Mouse (Mus musculus) embryonic facial prominence, embryonic 14.5 days (tissue): ENCODE measurements around the gene Klhl29. TPM values are rescaled to one million over a fixed set of nuclear protein-coding genes. Genes with fewer than 3 reads are reported as not detected.

Experiments used
- ATAC-seq: fragments of 200-750 bp; cut with Nextera tagmentation; 2 replicates; pipeline ENCODE4 v1.8.0; 2017; ENCODE audit warnings: low read depth, moderate number of reproducible peaks, moderate TSS enrichment
- DNase-seq: peaks from one replicate; pipeline ENCODE4 v3.0.0-alpha.2; 2015; ENCODE audit warnings: low spot score
- H3K27ac ChIP-seq: fragments of 300-500 bp; sonication (generic); replicated peaks from 2 replicates; pipeline ENCODE4 v1.5.1; 2014; ENCODE audit warnings: low read depth, mild to moderate bottlenecking, low read length, moderate library complexity
- H3K27me3 ChIP-seq: fragments of 300-500 bp; sonication (generic); replicated peaks from 2 replicates; pipeline ENCODE4 v1.6.1; 2014; ENCODE audit warnings: low read length; ENCODE audit not compliant: control insufficient read depth, insufficient read depth
- H3K36me3 ChIP-seq: fragments of 300-500 bp; sonication (generic); 2 replicates; pipeline ENCODE4 v1.6.1; 2014; ENCODE audit warnings: low read length, mixed read lengths; ENCODE audit not compliant: control insufficient read depth, insufficient read depth
- H3K4me1 ChIP-seq: fragments of 300-500 bp; sonication (generic); 2 replicates; pipeline ENCODE4 v1.6.1; 2014; ENCODE audit warnings: antibody characterized with exemption, low read length; ENCODE audit not compliant: control insufficient read depth, insufficient read depth
- H3K4me2 ChIP-seq: fragments of 300-500 bp; sonication (generic); 2 replicates; pipeline ENCODE4 v1.6.1; 2014; ENCODE audit warnings: low read depth, mild to moderate bottlenecking, low read length, moderate library complexity, mixed read lengths
- H3K4me3 ChIP-seq: fragments of 300-500 bp; sonication (generic); 2 replicates; pipeline ENCODE4 v1.5.1; 2014; ENCODE audit warnings: low read depth, mild to moderate bottlenecking, low read length
- H3K9ac ChIP-seq: fragments of 300-500 bp; sonication (generic); 2 replicates; pipeline ENCODE4 v1.6.1; 2014; ENCODE audit warnings: low read depth, mild to moderate bottlenecking, low read length, moderate library complexity, mixed read lengths
- H3K9me3 ChIP-seq: fragments of 300-500 bp; sonication (generic); 2 replicates; pipeline ENCODE4 v1.6.1; 2016; ENCODE audit warnings: low read length; ENCODE audit not compliant: control insufficient read depth
- WGBS: fragments of 180-500 bp; shearing (Covaris S2); extraction: QIAGEN DNeasy Blood & Tissue Kit; methylation state at CpG from one replicate; pipeline ENCODE4 v1.1.7; 2014; 5-methylcytosine and 5-hydroxymethylcytosine counted together
- polyA plus RNA-seq: library from polyadenylated mRNA; unstranded; fragments of >200 nt; fragmentation: Nextera tagmentation; extraction: Ambion mirVana; gene quantifications from 2 replicates; pipeline ENCODE4 v1.2.1, GENCODE M21; 2014

Gene Klhl29
- polyA plus RNA-seq, 1 experiment from 2014 or later: 3.6 TPM

GRCm38 (mm10) chr12:5397423-5397822 lies 21.9 kb upstream of the Klhl29 start:
- no peaks in the 10 kb centered on the region for H3K27me3 ChIP-seq
- WGBS: 53% methylated on average over 5 of the region's 5 CpGs
- no peak for ATAC-seq
- no peaks in the 10 kb centered on the region for H3K9me3 ChIP-seq
- no peak overlapping the region for H3K9ac ChIP-seq
- H3K4me3 ChIP-seq: no peak overlapping the region
- DNase-seq: no peak
- no peak overlapping the region for H3K4me2 ChIP-seq
- H3K36me3 ChIP-seq: no peaks in the 10 kb centered on the region
- H3K4me1 ChIP-seq: 0 out of 2 replicates have a peak, but pooled peaks cover 8% of the 10 kb centered on the region
- H3K27ac ChIP-seq: no peak overlapping the region

- Histone ChIP-seq H3K27ac (no peak overlapping the region), H3K4me2 (no peak overlapping the region), H3K4me1 (0 out of 2 replicates have a peak, but pooled peaks cover 8% of the 10 kb centered on the region), H3K4me3 (no peak overlapping the region), H3K27me3 (no peaks in the 10 kb centered on the region), H3K36me3 (no peaks in the 10 kb centered on the region), H3K9me3 (no peaks in the 10 kb centered on the region), H3K9ac (no peak overlapping the region)
- peak; percentile 85 for DNase-seq
- 27% methylated on average over 3 of the region's 3 CpGs for WGBS
- ATAC-seq: peak; percentile 65
These were observed 19.7 kb upstream of the Klhl29 start for GRCm38 (mm10) chr12:5395188-5395587.

GRCm38 (mm10) chr12:5387112-5387511 lies 11.6 kb upstream of the Klhl29 start:
- DNase-seq: peak; percentile 57
- no peak overlapping the region for H3K27ac ChIP-seq
- no peak for ATAC-seq
- no peaks in the 10 kb centered on the region for H3K4me1 ChIP-seq
- H3K4me2 ChIP-seq: no peak overlapping the region
- H3K4me3 ChIP-seq: no peak overlapping the region
- H3K27me3 ChIP-seq: no peaks in the 10 kb centered on the region
- H3K9ac ChIP-seq: no peak overlapping the region
- 51% methylated on average over 1 of the region's 1 CpGs for WGBS
- no peaks in the 10 kb centered on the region for H3K36me3 ChIP-seq
- H3K9me3 ChIP-seq: no peaks in the 10 kb centered on the region

- no peak for DNase-seq
- ATAC-seq: peak; percentile 30; the same call in 1 of the 2 replicates
- Histone ChIP-seq H3K9me3 (no peaks in the 10 kb centered on the region), H3K27ac (no peak overlapping the region), H3K4me3 (no peak overlapping the region), H3K36me3 (no peaks in the 10 kb centered on the region), H3K4me1 (no peaks in the 10 kb centered on the region), H3K9ac (no peak overlapping the region), H3K27me3 (no peaks in the 10 kb centered on the region), H3K4me2 (no peak overlapping the region)
These were observed 11.2 kb upstream of the Klhl29 start for GRCm38 (mm10) chr12:5386688-5387087.

GRCm38 (mm10) chr12:5381694-5382093 lies 6.2 kb upstream of the Klhl29 start:
- H3K36me3 ChIP-seq: no peaks in the 10 kb centered on the region
- H3K9ac ChIP-seq: no peak overlapping the region
- 0 out of 2 replicates have a peak, but pooled peaks cover 4% of the 10 kb centered on the region for H3K27me3 ChIP-seq
- H3K27ac ChIP-seq: no peak overlapping the region
- H3K4me1 ChIP-seq: no peaks in the 10 kb centered on the region
- H3K9me3 ChIP-seq: no peaks in the 10 kb centered on the region
- no peak for DNase-seq
- no peak overlapping the region for H3K4me2 ChIP-seq
- ATAC-seq: no peak
- no peak overlapping the region for H3K4me3 ChIP-seq

- Histone ChIP-seq H3K9ac (peak overlapping the region; percentile 80), H3K4me1 (peaks cover 14% of the 10 kb centered on the region), H3K9me3 (no peaks in the 10 kb centered on the region), H3K4me3 (peak overlapping the region; percentile 88), H3K27ac (peak overlapping the region; percentile 74), H3K36me3 (no peaks in the 10 kb centered on the region), H3K4me2 (peak overlapping the region; percentile 98), H3K27me3 (peaks cover 11% of the 10 kb centered on the region; the same call in 1 of the 2 replicates)
- DNase-seq (peak; percentile 57), ATAC-seq (peak; percentile 67)
- WGBS: under 1% methylated on average over 54 of the region's 84 CpGs
These were observed 532 bp downstream of the Klhl29 start for GRCm38 (mm10) chr12:5374684-5375615.

- H3K4me3 ChIP-seq: peak overlapping the region; percentile 88
- WGBS: 0% methylated on average over 25 of the region's 31 CpGs
- DNase-seq: no peak
- H3K27ac ChIP-seq: 0 out of 2 replicates have a peak overlapping the region, but pooled peaks have one; percentile 3
- H3K4me2 ChIP-seq: peak overlapping the region; percentile 98
- H3K9ac ChIP-seq: peak overlapping the region; percentile 80
- H3K36me3 ChIP-seq: no peaks in the 10 kb centered on the region
- peaks cover 14% of the 10 kb centered on the region for H3K4me1 ChIP-seq
- H3K27me3 ChIP-seq: peaks cover 11% of the 10 kb centered on the region; the same call in 1 of the 2 replicates
- H3K9me3 ChIP-seq: no peaks in the 10 kb centered on the region
- no peak for ATAC-seq
These were observed 1.2 kb downstream of the Klhl29 start for GRCm38 (mm10) chr12:5374196-5374683.

GRCm38 (mm10) chr12:5373641-5374195 lies 1.8 kb downstream of the Klhl29 start:
- ATAC-seq (no peak), DNase-seq (peak; percentile 45)
- H3K4me2 ChIP-seq: peak overlapping the region; percentile 98
- H3K9ac ChIP-seq: peak overlapping the region; percentile 80
- H3K36me3 ChIP-seq: no peaks in the 10 kb centered on the region
- peak overlapping the region; percentile 48; the same call in 1 of the 2 replicates for H3K27ac ChIP-seq
- H3K4me3 ChIP-seq: peak overlapping the region; percentile 88
- WGBS: under 1% methylated on average over 22 of the region's 42 CpGs
- H3K27me3 ChIP-seq: peaks cover 11% of the 10 kb centered on the region; the same call in 1 of the 2 replicates
- peaks cover 14% of the 10 kb centered on the region for H3K4me1 ChIP-seq
- H3K9me3 ChIP-seq: no peaks in the 10 kb centered on the region
